8 mouse cellular contexts compared by ENCODE assay signal in the genomic region with DNA sequence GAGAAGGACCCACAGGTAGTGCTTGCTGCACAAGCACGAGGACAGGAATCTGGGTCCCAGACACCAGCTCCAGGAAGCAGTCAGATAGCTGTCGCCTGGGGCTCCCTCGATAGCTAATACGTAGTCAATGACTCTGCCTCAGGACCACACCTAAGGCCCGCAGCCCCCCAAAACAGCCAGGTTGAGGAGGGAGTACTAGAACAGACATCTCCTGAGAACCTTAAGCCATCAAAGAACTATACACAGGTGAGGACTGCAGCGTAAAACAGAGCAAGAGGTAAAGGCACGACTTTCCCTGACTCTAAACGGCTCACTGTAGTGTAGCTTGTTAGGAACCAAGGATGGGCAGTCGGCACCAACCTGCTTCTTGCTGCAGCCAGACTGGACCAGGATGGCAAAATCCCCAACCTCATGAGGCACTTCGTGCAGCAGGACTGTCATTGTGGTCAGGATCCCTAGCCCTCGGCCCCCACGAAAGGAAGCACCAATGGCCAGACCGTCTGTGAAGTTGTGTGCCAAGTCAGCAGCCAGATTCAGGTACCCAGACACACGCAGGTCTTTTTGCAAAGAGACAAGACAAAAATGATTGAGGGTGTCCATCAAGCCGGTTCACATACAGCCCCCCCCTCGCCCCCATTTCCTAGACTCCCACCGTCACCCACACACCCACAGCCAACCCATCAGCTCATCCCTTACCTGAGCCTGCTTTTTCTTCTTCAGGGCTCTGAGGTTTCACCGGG. TPM values are rescaled to one million over a fixed set of nuclear protein-coding genes. Genes with fewer than 3 reads are reported as not detected.
DNase-seq lines count a peak whose midpoint lies in the region; ATAC-seq lines count a peak whose summit lies in the region.

No protein-coding gene starts in this region.

- peaks cover 22% of the 10 kb centered on the region for H3K4me1 ChIP-seq in embryonic facial prominence, embryonic 11.5 days (ENCODE audit: control insufficient read depth, insufficient read depth, low read length)
- peaks cover 32% of the 10 kb centered on the region for H3K4me1 ChIP-seq in hindbrain, embryonic 11.5 days (replicated peaks; ENCODE audit: control insufficient read depth, insufficient read depth, low read length)
- H3K4me1 ChIP-seq in midbrain, embryonic 13.5 days (replicated peaks) = peaks cover 77% of the 10 kb centered on the region

- H3K4me2 ChIP-seq in embryonic facial prominence, embryonic 11.5 days (ENCODE audit: low read depth, low read length) = no peak overlapping the region
- no peak overlapping the region for H3K4me2 ChIP-seq in hindbrain, embryonic 11.5 days (replicated peaks; ENCODE audit: low read depth, low read length)
- peak overlapping the region; percentile 100 for H3K4me2 ChIP-seq in midbrain, embryonic 13.5 days (replicated peaks)

- H3K9ac ChIP-seq in embryonic facial prominence, embryonic 11.5 days (replicated peaks; ENCODE audit: low read length) = peak overlapping the region; percentile 0; the same call in 1 of the 2 replicates
- no peak overlapping the region for H3K9ac ChIP-seq in hindbrain, embryonic 11.5 days (ENCODE audit: low read depth, low read length)
- H3K9ac ChIP-seq in midbrain, embryonic 13.5 days (replicated peaks) = peak overlapping the region; percentile 94

- peaks cover 11% of the 10 kb centered on the region for H3K36me3 ChIP-seq in embryonic facial prominence, embryonic 11.5 days (replicated peaks; ENCODE audit: control insufficient read depth, insufficient read depth, low read depth, low read length)
- H3K36me3 ChIP-seq in hindbrain, embryonic 11.5 days (ENCODE audit: control insufficient read depth, insufficient read depth, low read length) = peaks cover 3% of the 10 kb centered on the region; the same call in 1 of the 2 replicates
- H3K36me3 ChIP-seq in midbrain, embryonic 13.5 days = peaks cover 30% of the 10 kb centered on the region

- H3K9me3 ChIP-seq in embryonic facial prominence, embryonic 11.5 days (replicated peaks; ENCODE audit: control insufficient read depth, low read length) = no peaks in the 10 kb centered on the region
- no peaks in the 10 kb centered on the region for H3K9me3 ChIP-seq in hindbrain, embryonic 11.5 days (ENCODE audit: control insufficient read depth, low read length)
- no peaks in the 10 kb centered on the region for H3K9me3 ChIP-seq in midbrain, embryonic 13.5 days

- H3K27ac ChIP-seq in embryonic facial prominence, embryonic 11.5 days (replicated peaks; ENCODE audit: low read depth, low read length) = no peak overlapping the region
- no peak overlapping the region; the same call in 1 of the 2 replicates for H3K27ac ChIP-seq in hindbrain, embryonic 11.5 days (ENCODE audit: low read depth, low read length)
- H3K27ac ChIP-seq in midbrain, embryonic 13.5 days = no peak overlapping the region

- 86% methylated on average over 18 of the region's 18 CpGs for WGBS in embryonic facial prominence, embryonic 11.5 days
- 89% methylated on average over 18 of the region's 18 CpGs for WGBS in hindbrain, embryonic 11.5 days
- 82% methylated on average over 18 of the region's 18 CpGs for WGBS in midbrain, embryonic 13.5 days

- peak; percentile 17 for DNase-seq in kidney, adult 9 months
- no peak for DNase-seq in kidney, postnatal 10 days
- no peak for DNase-seq in embryonic facial prominence, embryonic 11.5 days (ENCODE audit: low spot score)
- DNase-seq in hindbrain, embryonic 11.5 days (ENCODE audit: low spot score) = no peak
- DNase-seq in MN1 (ENCODE audit: low spot score) = no peak
- no peak for DNase-seq in thymus, adult 18-20 months
- no peak for DNase-seq in ovary, adult 18-20 months (ENCODE audit: low spot score)

- no peaks in the 10 kb centered on the region for H3K27me3 ChIP-seq in embryonic facial prominence, embryonic 11.5 days (ENCODE audit: control insufficient read depth, insufficient read depth, low read length)
- H3K27me3 ChIP-seq in hindbrain, embryonic 11.5 days (ENCODE audit: control insufficient read depth, insufficient read depth, low read length) = no peaks in the 10 kb centered on the region
- H3K27me3 ChIP-seq in midbrain, embryonic 13.5 days = no peaks in the 10 kb centered on the region

- no peak for ATAC-seq in embryonic facial prominence, embryonic 11.5 days (replicated peaks; ENCODE audit: insufficient number of reproducible peaks, low FRiP score, low TSS enrichment, low read depth)
- ATAC-seq in hindbrain, embryonic 11.5 days (ENCODE audit: low FRiP score) = no peak
- ATAC-seq in midbrain, embryonic 13.5 days = no peak

- peak overlapping the region; percentile 93; the same call in 1 of the 2 replicates for H3K4me3 ChIP-seq in embryonic facial prominence, embryonic 11.5 days (ENCODE audit: low read depth, low read length)
- H3K4me3 ChIP-seq in hindbrain, embryonic 11.5 days (ENCODE audit: low read depth, low read length) = peak overlapping the region; percentile 92; the same call in 1 of the 2 replicates
- peak overlapping the region; percentile 90 for H3K4me3 ChIP-seq in midbrain, embryonic 13.5 days (replicated peaks)

RNA-seq across cellular contexts. Expression of gene H2-Ke6, which starts 1.5 kb away (rescaled TPM):
- polyA plus RNA-seq in embryonic facial prominence, embryonic 11.5 days (2014; fragmentation: Nextera tagmentation; extraction: Ambion mirVana) = 43.0 and 46.3 TPM in 2 replicates
- 50.5 and 54.8 TPM in 2 replicates for polyA plus RNA-seq in hindbrain, embryonic 11.5 days (2014; fragmentation: Nextera tagmentation; extraction: Ambion mirVana)
- 80.5 and 91.7 TPM in 2 replicates for polyA plus RNA-seq in midbrain, embryonic 13.5 days (2015; fragmentation: Nextera tagmentation; extraction: Ambion mirVana)

RNA-seq across cellular contexts. Expression of gene Slc39a7, which starts 2.2 kb away (rescaled TPM):
- 72.1 and 78.3 TPM in 2 replicates for polyA plus RNA-seq in embryonic facial prominence, embryonic 11.5 days (2014; fragmentation: Nextera tagmentation; extraction: Ambion mirVana)
- 75.9 and 80.3 TPM in 2 replicates for polyA plus RNA-seq in hindbrain, embryonic 11.5 days (2014; fragmentation: Nextera tagmentation; extraction: Ambion mirVana)
- polyA plus RNA-seq in midbrain, embryonic 13.5 days (2015; fragmentation: Nextera tagmentation; extraction: Ambion mirVana) = 176 and 180 TPM in 2 replicates

RNA-seq across cellular contexts. Expression of gene Rxrb, which starts 2.3 kb away (rescaled TPM):
- 14.9 and 15.8 TPM in 2 replicates for polyA plus RNA-seq in embryonic facial prominence, embryonic 11.5 days (2014; fragmentation: Nextera tagmentation; extraction: Ambion mirVana)
- 16.3 and 16.8 TPM in 2 replicates for polyA plus RNA-seq in hindbrain, embryonic 11.5 days (2014; fragmentation: Nextera tagmentation; extraction: Ambion mirVana)
- polyA plus RNA-seq in midbrain, embryonic 13.5 days (2015; fragmentation: Nextera tagmentation; extraction: Ambion mirVana) = 57.9 and 62.7 TPM in 2 replicates

RNA-seq across cellular contexts. Expression of gene Ring1, which starts 4.8 kb away (rescaled TPM):
- 3.8 and 6.6 TPM in 2 replicates for polyA plus RNA-seq in embryonic facial prominence, embryonic 11.5 days (2014; fragmentation: Nextera tagmentation; extraction: Ambion mirVana)
- polyA plus RNA-seq in hindbrain, embryonic 11.5 days (2014; fragmentation: Nextera tagmentation; extraction: Ambion mirVana) = 5.9 and 6.3 TPM in 2 replicates
- polyA plus RNA-seq in midbrain, embryonic 13.5 days (2015; fragmentation: Nextera tagmentation; extraction: Ambion mirVana) = 20.1 and 24.3 TPM in 2 replicates

RNA-seq across cellular contexts. Expression of gene Col11a2, which starts 9.9 kb away (rescaled TPM):
- polyA plus RNA-seq in embryonic facial prominence, embryonic 11.5 days (2014; fragmentation: Nextera tagmentation; extraction: Ambion mirVana) = 0.70 and 1.0 TPM in 2 replicates
- polyA plus RNA-seq in hindbrain, embryonic 11.5 days (2014; fragmentation: Nextera tagmentation; extraction: Ambion mirVana) = 0.91 and 1.4 TPM in 2 replicates
- polyA plus RNA-seq in midbrain, embryonic 13.5 days (2015; fragmentation: Nextera tagmentation; extraction: Ambion mirVana) = 2.1 and 2.5 TPM in 2 replicates
